Mouse (Mus musculus): ENCODE measurements at regions not wholly inside any gene's neighbourhood (a gene's known extent, or its start where the extent isn't known, plus 50 kb on each side); places are given as distances from the start of the nearest gene placed in this dataset.

GRCm38 (mm10) chr7:31208237-31209054 is 52.8 kb upstream of the Gramd1a start:
- ChIA-PET CTCF (no interaction called here), POLR2A (interaction anchor here in 3 of 4 experiments (0.6 to 1.4 kb wide), 4 partner anchors 22 to 432 kb away, joined by 3 to 8 read pairs (median 3); no protein-coding TSS in a partner anchor)

- ChIA-PET POLR2A (interaction anchor here in 3 of 4 experiments (0.6 to 1.4 kb wide), 4 partner anchors 21 to 431 kb away, joined by 3 to 8 read pairs (median 3); no protein-coding TSS in a partner anchor), CTCF (no interaction called here)
Observed at GRCm38 (mm10) chr7:31207563-31208236, 52.0 kb upstream of the Gramd1a start.

All from embryonic stem cell, embryonic (primary cell).